Mouse (Mus musculus) right cerebral cortex, postnatal 14 days (tissue): ENCODE data around the gene Speg.

Experiments used
- DNase-seq: peaks from one replicate; pipeline ENCODE4 v3.0.0; 2022

Speg gene

GRCm38 (mm10) chr1:75463652-75464204, 88.6 kb downstream of the Speg start:
- DNase-seq: no peak

GRCm38 (mm10) chr1:75467215-75467927, 92.3 kb downstream of the Speg start:
- peak; percentile 78 for DNase-seq

- DNase-seq: no peak
These were observed 94.3 kb downstream of the Speg start for GRCm38 (mm10) chr1:75469287-75469825.

- no peak for DNase-seq
These were observed 101.3 kb downstream of the Speg start for GRCm38 (mm10) chr1:75476441-75476840.

GRCm38 (mm10) chr1:75477264-75477965, 102.3 kb downstream of the Speg start:
- peak; percentile 83 for DNase-seq

- DNase-seq: no peak
These were observed 102.8 kb downstream of the Speg start for GRCm38 (mm10) chr1:75477966-75478290.

- no peak for DNase-seq
These were observed 103.4 kb downstream of the Speg start for GRCm38 (mm10) chr1:75478497-75478896.

- DNase-seq: peak; percentile 95
These were observed 104.0 kb downstream of the Speg start, which contains the start of the genes Chpf and Tmem198 for GRCm38 (mm10) chr1:75478916-75479634. Gene Chpf (minus strand): TSS chr1:75479307. Gene Tmem198 (plus strand): TSS chr1:75479532.

- no peak for DNase-seq
These were observed 104.5 kb downstream of the Speg start for GRCm38 (mm10) chr1:75479635-75479989.

- DNase-seq: no peak
These were observed 104.9 kb downstream of the Speg start for GRCm38 (mm10) chr1:75480036-75480435.

GRCm38 (mm10) chr1:75480735-75481134, 105.6 kb downstream of the Speg start:
- no peak for DNase-seq
